Mouse (Mus musculus) megakaryocyte, embryonic 14.5 days (primary cell): Measurements from ENCODE around the gene Scube1.

Experiments used
- FLI1 ChIP-seq: IDR thresholded peaks from 2 replicates; pipeline ENCODE4 v1.6.1; 2012; ENCODE audit warnings: low read length, inconsistent platforms, mixed read lengths
- GATA1 ChIP-seq: IDR thresholded peaks from 3 replicates; pipeline ENCODE4 v1.6.1; 2012; ENCODE audit warnings: mixed read lengths, low read length, inconsistent platforms, borderline replicate concordance

- TF ChIP-seq GATA1: no peak
- TF ChIP-seq FLI1: no peak
Observed at GRCm38 (mm10) chr15:83667501-83667900, 57.3 kb downstream of the Scube1 start.
